ENCODE assay signal across 8 mouse cellular contexts in genomic region chr5:23788390-23788830, GRCm38 (mm10). TPM values are rescaled to one million over a fixed set of nuclear protein-coding genes. Genes with fewer than 3 reads are reported as not detected.
A peak's percentile ranks its signal among the peaks of the same experiment; 100 is the strongest.
DNase-seq lines count a peak whose midpoint lies in the region; ATAC-seq and TF ChIP-seq lines count a peak whose summit lies in the region.
"Had no signal": no experiment of that assay in that cellular context is flagged by ENCODE, and none has a peak within 500 bp of the region (broad histone marks: within the 10 kb centered on the region; RNA-seq: fewer than 3 reads in every experiment).

No protein-coding gene starts in this region.

- 31% methylated on average over 3 of the region's 3 CpGs for WGBS in lung, embryonic 15.5 days
- WGBS in limb, embryonic 12.5 days = 40% methylated on average over 3 of the region's 3 CpGs
- WGBS in small intestine, adult 2 months = 10% methylated on average over 3 of the region's 3 CpGs
- 51% methylated on average over 3 of the region's 3 CpGs for WGBS in thymus, adult 2 months

- no peaks in the 10 kb centered on the region for H3K27me3 ChIP-seq in lung, embryonic 15.5 days
- H3K27me3 ChIP-seq in limb, embryonic 12.5 days = no peaks in the 10 kb centered on the region
- H3K27me3 ChIP-seq in small intestine, adult 2 months (ENCODE audit: control insufficient read depth, insufficient read depth, low read length) = no peaks in the 10 kb centered on the region
- H3K27me3 ChIP-seq in thymus, adult 2 months (ENCODE audit: control insufficient read depth, insufficient read depth, low read length) = no peaks in the 10 kb centered on the region

- peak overlapping the region; percentile 88 for H3K4me2 ChIP-seq in lung, embryonic 15.5 days
- peak overlapping the region; percentile 87 for H3K4me2 ChIP-seq in limb, embryonic 12.5 days

- peaks cover 13% of the 10 kb centered on the region for H3K4me1 ChIP-seq in lung, embryonic 15.5 days
- no peaks in the 10 kb centered on the region for H3K4me1 ChIP-seq in embryonic fibroblast, embryonic 13.5 days (ENCODE audit: control insufficient read depth, insufficient read depth, low read length)
- peaks cover 7% of the 10 kb centered on the region; the same call in 1 of the 2 replicates for H3K4me1 ChIP-seq in limb, embryonic 12.5 days (replicated peaks)
- H3K4me1 ChIP-seq in small intestine, adult 2 months (ENCODE audit: control insufficient read depth, insufficient read depth, insufficient read length, low read length) = no peaks in the 10 kb centered on the region; the same call in 1 of the 2 replicates
- peaks cover 3% of the 10 kb centered on the region; the same call in 1 of the 2 replicates for H3K4me1 ChIP-seq in thymus, adult 2 months (replicated peaks; ENCODE audit: control insufficient read depth, insufficient read depth, low read length)

- H3K4me3 ChIP-seq in lung, embryonic 15.5 days = peak overlapping the region; percentile 95
- peak overlapping the region; percentile 76 for H3K4me3 ChIP-seq in embryonic fibroblast, embryonic 13.5 days (ENCODE audit: insufficient read depth, low read length)
- H3K4me3 ChIP-seq in limb, embryonic 12.5 days (replicated peaks) = peak overlapping the region; percentile 88
- peak overlapping the region; percentile 88; the same call in 1 of the 2 replicates for H3K4me3 ChIP-seq in small intestine, adult 2 months (ENCODE audit: low read depth, low read length)
- no peak overlapping the region for H3K4me3 ChIP-seq in thymus, adult 2 months (ENCODE audit: control insufficient read depth, insufficient read depth, low read length)

- no peak for ATAC-seq in lung, embryonic 15.5 days (ENCODE audit: borderline replicate concordance, extremely low read depth, low FRiP score, low TSS enrichment)
- no peak for ATAC-seq in limb, embryonic 12.5 days (ENCODE audit: insufficient number of reproducible peaks, insufficient read depth, low FRiP score, low TSS enrichment, low read depth)

- peak overlapping the region; percentile 91 for H3K9ac ChIP-seq in lung, embryonic 15.5 days
- peak overlapping the region; percentile 89 for H3K9ac ChIP-seq in limb, embryonic 12.5 days (replicated peaks)

- TF ChIP-seq CTCF in embryonic fibroblast, embryonic 13.5 days (IDR thresholded peaks at IDR 0.05; ENCODE audit: borderline replicate concordance, insufficient read depth, low read length) = no peak
- no peak for TF ChIP-seq CTCF in small intestine, adult 2 months (IDR thresholded peaks at IDR 0.05; ENCODE audit: extremely low read depth, insufficient read length, insufficient replicate concordance, low read depth, low read length)
- no peak for TF ChIP-seq CTCF in thymus, adult 2 months (IDR thresholded peaks at IDR 0.05; ENCODE audit: borderline replicate concordance, control insufficient read depth, extremely low read depth, insufficient read depth, low read length, poor library complexity)

- H3K27ac ChIP-seq in lung, embryonic 15.5 days = no peak overlapping the region
- no peak overlapping the region for H3K27ac ChIP-seq in embryonic fibroblast, embryonic 13.5 days (ENCODE audit: insufficient read depth, low read length)
- H3K27ac ChIP-seq in limb, embryonic 12.5 days = no peak overlapping the region
- H3K27ac ChIP-seq in small intestine, adult 2 months (ENCODE audit: insufficient read depth, low read depth, low read length) = no peak overlapping the region
- H3K27ac ChIP-seq in thymus, adult 2 months (ENCODE audit: control insufficient read depth, insufficient read depth, low read length) = no peak overlapping the region

- 0 out of 2 replicates have a peak, but pooled peaks cover 4% of the 10 kb centered on the region for H3K36me3 ChIP-seq in lung, embryonic 15.5 days
- peaks cover 27% of the 10 kb centered on the region for H3K36me3 ChIP-seq in limb, embryonic 12.5 days
- peaks cover 10% of the 10 kb centered on the region for H3K36me3 ChIP-seq in small intestine, adult 2 months (ENCODE audit: control insufficient read depth, insufficient read depth, low read length)
- H3K36me3 ChIP-seq in thymus, adult 2 months (ENCODE audit: control insufficient read depth, insufficient read depth, low read length) = no peaks in the 10 kb centered on the region

- no peak for DNase-seq in lung, postnatal 14 days
- no peak for DNase-seq in cerebellum, postnatal 10 days
- no peak for DNase-seq in thymus, adult 2 months
- DNase-seq: adrenal gland, postnatal 14 days had no signal

- no peak for TF ChIP-seq POLR2A in embryonic fibroblast, embryonic 13.5 days (IDR thresholded peaks at IDR 0.05; ENCODE audit: low read depth, low read length)
- TF ChIP-seq POLR2A in small intestine, adult 2 months (IDR thresholded peaks at IDR 0.05; ENCODE audit: low read depth, low read length) = no peak
- TF ChIP-seq POLR2A in thymus, adult 2 months (IDR thresholded peaks at IDR 0.05; ENCODE audit: control insufficient read depth, extremely low read depth, insufficient read depth, low read length, poor library complexity) = no peak

- no peaks in the 10 kb centered on the region for H3K9me3 ChIP-seq in lung, embryonic 15.5 days
- H3K9me3 ChIP-seq in limb, embryonic 12.5 days = peaks cover 3% of the 10 kb centered on the region; the same call in 1 of the 2 replicates

RNA-seq across cellular contexts. Expression of gene Rint1, which starts 0.9 kb away (rescaled TPM):
- 29.6 and 34.7 TPM in 2 replicates for polyA plus RNA-seq in lung, embryonic 15.5 days (2015; fragmentation: Nextera tagmentation; extraction: Ambion mirVana)
- polyA plus RNA-seq in embryonic fibroblast, embryonic 13.5 days (2011; ENCODE audit: insufficient read length, low read depth, missing spikeins) = 31.8 TPM in 2 replicates
- polyA plus RNA-seq in limb, embryonic 12.5 days (2016; fragmentation: Nextera tagmentation; extraction: Ambion mirVana) = 46.5 and 49.2 TPM in 2 replicates
- 3.9 and 5.4 TPM in 2 replicates for polyA plus RNA-seq in small intestine, adult 2 months (2012; rRNA removed)
- 12.8 and 15.0 TPM in 2 replicates for polyA plus RNA-seq in thymus, adult 2 months (2012; rRNA removed)

RNA-seq across cellular contexts. Expression of gene Pus7, which starts 4.9 kb away (rescaled TPM):
- polyA plus RNA-seq in lung, embryonic 15.5 days (2015; fragmentation: Nextera tagmentation; extraction: Ambion mirVana) = 27.1 and 28.6 TPM in 2 replicates
- 32.6 and 36.5 TPM in 2 replicates for polyA plus RNA-seq in embryonic fibroblast, embryonic 13.5 days (2011; ENCODE audit: insufficient read length, low read depth, missing spikeins)
- polyA plus RNA-seq in limb, embryonic 12.5 days (2016; fragmentation: Nextera tagmentation; extraction: Ambion mirVana) = 31.5 and 35.0 TPM in 2 replicates
- polyA plus RNA-seq in small intestine, adult 2 months (2012; rRNA removed) = 1.1 TPM in 2 replicates
- polyA plus RNA-seq in thymus, adult 2 months (2012; rRNA removed) = 4.7 and 4.9 TPM in 2 replicates

RNA-seq across cellular contexts. Expression of gene Tomm7, which starts 55.6 kb away (rescaled TPM):
- polyA plus RNA-seq in lung, embryonic 15.5 days (2015; fragmentation: Nextera tagmentation; extraction: Ambion mirVana) = 102 and 108 TPM in 2 replicates
- polyA plus RNA-seq in embryonic fibroblast, embryonic 13.5 days (2011; ENCODE audit: insufficient read length, low read depth, missing spikeins) = 52.8 and 66.3 TPM in 2 replicates
- polyA plus RNA-seq in limb, embryonic 12.5 days (2016; fragmentation: Nextera tagmentation; extraction: Ambion mirVana) = 141 and 147 TPM in 2 replicates
- 4.0 and 10.7 TPM in 2 replicates for polyA plus RNA-seq in small intestine, adult 2 months (2012; rRNA removed)
- 35.5 and 43.3 TPM in 2 replicates for polyA plus RNA-seq in thymus, adult 2 months (2012; rRNA removed)
